Mouse (Mus musculus) heart, embryonic 10.5 days (tissue): ENCODE results near the gene Rhov. TPM values are rescaled to one million over a fixed set of nuclear protein-coding genes. Genes with fewer than 3 reads are reported as not detected.

Experiments used
- DNase-seq: peaks from one replicate; pipeline ENCODE4 v3.0.0-alpha.2; 2017; ENCODE audit warnings: low spot score
- H3K27ac ChIP-seq: fragments of 300-500 bp; sonication (generic); 2 replicates; pipeline ENCODE4 v1.5.1; 2016; ENCODE audit warnings: mild to moderate bottlenecking
- H3K27me3 ChIP-seq: fragments of 300-500 bp; sonication (generic); 2 replicates; pipeline ENCODE4 v1.6.1; 2016; ENCODE audit warnings: mild to moderate bottlenecking; ENCODE audit not compliant: poor library complexity, insufficient read depth, severe bottlenecking
- H3K36me3 ChIP-seq: fragments of 300-500 bp; sonication (generic); 2 replicates; pipeline ENCODE4 v1.6.1; 2016; ENCODE audit warnings: mild to moderate bottlenecking, moderate library complexity
- H3K4me1 ChIP-seq: fragments of 300-500 bp; sonication (generic); 2 replicates; pipeline ENCODE4 v1.6.1; 2016; ENCODE audit warnings: mild to moderate bottlenecking
- H3K4me3 ChIP-seq: fragments of 300-500 bp; sonication (generic); 2 replicates; pipeline ENCODE4 v1.5.1; 2016; ENCODE audit warnings: mild to moderate bottlenecking, moderate library complexity
- H3K9me3 ChIP-seq: fragments of 300-500 bp; sonication (generic); 2 replicates; pipeline ENCODE4 v1.6.1; 2016; ENCODE audit warnings: mild to moderate bottlenecking, moderate library complexity
- WGBS: fragments of 180-500 bp; shearing (Covaris S2); methylation state at CpG from one replicate; pipeline ENCODE4 v1.1.7; 2016; 5-methylcytosine and 5-hydroxymethylcytosine counted together
- polyA plus RNA-seq: library from polyadenylated mRNA; unstranded; fragments of >200 nt; fragmentation: Nextera tagmentation; extraction: Ambion mirVana; gene quantifications from 2 replicates; pipeline ENCODE4 v1.2.1, GENCODE M21; 2016

The Rhov gene
- 0.39 TPM in 1 of 2 replicates, not detected in the other for polyA plus RNA-seq

DNA sequence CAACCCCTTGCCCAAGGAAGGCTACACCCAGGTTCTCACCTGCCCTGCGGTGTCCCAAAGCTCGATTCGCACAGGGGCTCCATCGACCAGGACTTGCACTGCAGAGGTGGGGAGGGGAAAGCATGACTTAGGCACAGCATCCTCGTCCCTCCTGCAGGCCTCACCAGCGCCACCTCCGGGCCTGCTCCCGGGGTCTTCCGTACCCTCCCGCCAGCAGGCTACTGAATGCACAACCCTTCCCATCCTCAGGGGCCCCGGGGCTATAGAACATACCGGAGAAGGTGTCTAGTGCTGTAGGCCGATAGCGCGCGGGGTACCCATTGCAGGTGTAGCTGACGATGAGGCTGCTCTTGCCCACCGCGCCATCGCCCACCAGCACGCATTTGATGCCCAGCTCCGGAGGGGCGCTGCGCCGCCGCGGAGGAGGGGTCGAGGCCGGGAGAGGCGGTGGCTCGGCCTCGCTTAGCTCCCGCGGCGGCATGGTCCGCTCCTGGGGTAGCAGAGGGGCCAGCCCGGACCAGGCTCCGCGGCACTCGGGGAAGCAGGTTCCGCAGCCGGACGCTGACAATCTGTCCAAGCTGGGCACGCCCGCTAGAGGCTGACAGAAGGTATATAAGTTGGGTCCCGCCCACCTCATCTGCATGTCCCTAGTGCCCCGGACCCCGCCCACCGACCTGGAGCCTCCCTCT lies at the start of gene Rhov:
Rhov (minus strand) TSS at position 630 of the 689 bp plus-strand sequence.
- DNase-seq, result peak; percentile 92
- Histone ChIP-seq H3K4me3 (peak within 1 kb of the TSS; percentile 76), H3K27ac (peak within 1 kb of the TSS; percentile 29), H3K4me1 (peaks cover 9% of the 10 kb centered on the region; the same call in 1 of the 2 replicates), H3K36me3 (no peaks in the 10 kb centered on the region), H3K9me3 (no peaks in the 10 kb centered on the region), H3K27me3 (peaks cover 33% of the 10 kb centered on the region)
- WGBS, result under 1% methylated on average over 49 of the region's 49 CpGs

DNA sequence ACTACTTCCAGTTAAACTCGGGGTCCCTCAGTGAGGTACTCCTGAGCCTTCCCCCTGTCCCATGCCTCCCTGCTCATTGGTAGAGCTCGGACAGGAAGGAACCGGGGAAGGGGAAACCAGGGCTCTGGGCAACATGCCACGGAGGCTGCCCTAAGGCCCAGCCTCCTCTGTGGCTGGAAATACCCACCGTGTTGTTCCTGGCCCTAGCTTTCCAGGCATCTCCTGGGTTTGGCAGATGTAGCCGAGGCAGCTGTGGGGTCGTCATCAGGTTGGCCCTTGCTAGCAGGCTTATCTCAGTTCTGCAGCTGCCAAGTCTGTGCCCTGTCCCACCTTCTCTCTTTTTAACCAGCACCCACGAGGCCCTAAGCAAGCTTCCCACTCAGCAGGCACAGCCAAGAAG lies 49.5 kb upstream of the Rhov start:
- WGBS, result 60% methylated on average over 8 of the region's 8 CpGs
- Histone ChIP-seq H3K27me3 (peaks cover 73% of the 10 kb centered on the region), H3K4me1 (peaks cover 47% of the 10 kb centered on the region), H3K4me3 (no peak overlapping the region), H3K36me3 (no peaks in the 10 kb centered on the region), H3K27ac (no peak overlapping the region), H3K9me3 (0 out of 2 replicates have a peak, but pooled peaks cover 3% of the 10 kb centered on the region)
- no peak for DNase-seq

DNA sequence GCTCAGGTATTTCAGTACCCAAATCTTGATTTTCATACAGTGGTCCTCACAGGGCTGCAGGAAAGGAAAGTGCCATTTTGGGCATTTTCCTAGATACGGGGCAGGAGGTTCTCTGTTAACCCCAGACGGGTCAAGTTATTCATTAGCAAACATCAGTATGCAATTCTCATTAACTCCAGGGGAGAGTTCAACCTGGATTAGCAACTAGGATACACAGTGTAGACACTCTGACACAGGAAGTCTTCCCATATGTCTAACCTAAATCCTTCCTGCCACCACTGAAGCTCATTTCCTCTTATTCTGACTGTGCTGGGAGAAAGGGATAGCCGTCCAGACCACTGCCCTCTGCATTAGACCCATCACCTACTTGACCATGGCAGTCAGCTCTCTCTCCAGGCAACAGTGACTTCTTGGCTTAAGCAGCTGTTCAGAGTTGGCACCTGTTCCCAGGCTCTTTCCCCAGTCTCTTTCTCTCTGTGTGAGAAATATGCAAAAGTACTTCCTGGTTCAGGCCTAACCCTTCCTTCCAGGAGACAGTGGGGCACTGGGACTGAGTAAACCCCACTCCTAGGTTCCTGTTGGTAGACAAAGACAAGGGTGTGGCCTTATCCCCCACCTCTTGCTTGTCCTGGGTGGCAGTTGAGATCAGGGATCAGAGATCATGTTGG lies 47.1 kb upstream of the Rhov start:
- Histone ChIP-seq H3K4me1 (peaks cover 47% of the 10 kb centered on the region), H3K4me3 (no peak overlapping the region), H3K36me3 (no peaks in the 10 kb centered on the region), H3K9me3 (0 out of 2 replicates have a peak, but pooled peaks cover 3% of the 10 kb centered on the region), H3K27me3 (peaks cover 71% of the 10 kb centered on the region), H3K27ac (no peak overlapping the region)
- WGBS, result 61% methylated on average over 3 of the region's 3 CpGs
- no peak for DNase-seq

DNA sequence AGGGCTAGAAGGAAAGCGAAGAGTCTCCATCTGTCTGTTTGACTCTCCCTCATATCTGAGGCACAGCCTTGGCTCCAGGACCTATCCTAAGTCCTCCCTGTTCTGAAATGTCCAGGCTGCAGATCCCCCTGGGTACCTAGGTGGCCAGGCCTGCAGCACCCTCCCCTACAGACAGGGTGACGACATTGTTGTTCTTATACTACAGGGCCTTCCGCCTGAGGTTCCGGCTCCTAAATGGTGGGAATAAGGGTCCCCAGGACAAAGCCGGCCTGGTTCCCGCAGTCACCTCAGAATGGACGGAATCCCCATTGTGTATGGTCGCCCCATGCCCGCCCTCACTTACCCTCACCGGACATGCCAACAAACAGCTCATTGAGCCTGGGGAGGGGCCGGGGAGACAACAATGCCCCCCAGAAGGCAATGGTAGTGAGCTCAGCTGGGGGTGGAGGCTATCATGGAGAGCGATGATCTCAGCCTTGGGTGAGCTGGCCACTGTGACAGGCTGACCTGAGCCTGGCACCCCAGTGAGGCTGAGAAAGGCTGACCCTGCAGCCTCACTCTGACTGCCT lies 43.8 kb upstream of the Rhov start:
- H3K27me3 ChIP-seq, result peaks cover 41% of the 10 kb centered on the region
- H3K4me1 ChIP-seq, result peaks cover 43% of the 10 kb centered on the region
- no peak for DNase-seq
- WGBS, result 56% methylated on average over 12 of the region's 12 CpGs
- no peak overlapping the region for H3K4me3 ChIP-seq
- H3K36me3 ChIP-seq, result no peaks in the 10 kb centered on the region
- peak overlapping the region; percentile 60; the same call in 1 of the 2 replicates for H3K27ac ChIP-seq
- H3K9me3 ChIP-seq, result 0 out of 2 replicates have a peak, but pooled peaks cover 3% of the 10 kb centered on the region

DNA sequence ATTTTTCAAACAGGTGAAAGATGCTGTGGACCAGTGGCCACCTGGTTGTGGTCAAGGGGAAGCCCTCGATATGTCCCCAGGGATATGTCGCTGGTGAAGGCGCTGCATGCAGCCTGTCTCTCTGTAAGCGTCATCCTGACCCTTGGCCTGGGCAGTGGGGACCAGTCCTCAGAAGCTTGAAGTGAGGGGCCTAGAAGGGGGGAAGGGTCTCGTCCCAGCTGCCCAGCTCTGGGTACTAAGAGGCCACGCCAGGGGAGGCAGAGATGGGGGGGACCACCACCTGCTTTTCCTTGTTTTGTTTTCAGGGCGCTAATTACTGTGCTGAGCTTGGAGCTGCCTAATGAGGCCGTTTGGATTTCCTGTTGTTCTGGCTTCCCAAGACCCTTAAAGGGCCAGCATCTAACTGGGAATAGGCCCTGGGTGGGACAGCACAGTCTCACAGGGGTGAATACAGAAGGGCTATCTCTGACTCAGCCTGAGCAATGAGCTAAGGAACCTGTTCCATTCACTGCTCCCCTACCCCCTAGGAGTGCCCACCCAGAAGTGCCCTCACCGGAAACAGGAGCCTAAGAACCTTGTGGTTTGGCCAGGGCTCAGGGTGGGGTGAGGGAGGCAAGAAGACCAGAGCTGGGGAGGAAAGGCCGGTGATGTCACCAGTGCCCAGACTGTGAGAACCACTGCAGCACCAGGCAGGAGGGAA lies 42.9 kb upstream of the Rhov start:
- 29% methylated on average over 10 of the region's 10 CpGs for WGBS
- Histone ChIP-seq H3K4me1 (peaks cover 43% of the 10 kb centered on the region), H3K4me3 (no peak overlapping the region), H3K27ac (peak overlapping the region; percentile 60; the same call in 1 of the 2 replicates), H3K36me3 (no peaks in the 10 kb centered on the region), H3K27me3 (peaks cover 33% of the 10 kb centered on the region), H3K9me3 (0 out of 2 replicates have a peak, but pooled peaks cover 3% of the 10 kb centered on the region)
- no peak for DNase-seq

DNA sequence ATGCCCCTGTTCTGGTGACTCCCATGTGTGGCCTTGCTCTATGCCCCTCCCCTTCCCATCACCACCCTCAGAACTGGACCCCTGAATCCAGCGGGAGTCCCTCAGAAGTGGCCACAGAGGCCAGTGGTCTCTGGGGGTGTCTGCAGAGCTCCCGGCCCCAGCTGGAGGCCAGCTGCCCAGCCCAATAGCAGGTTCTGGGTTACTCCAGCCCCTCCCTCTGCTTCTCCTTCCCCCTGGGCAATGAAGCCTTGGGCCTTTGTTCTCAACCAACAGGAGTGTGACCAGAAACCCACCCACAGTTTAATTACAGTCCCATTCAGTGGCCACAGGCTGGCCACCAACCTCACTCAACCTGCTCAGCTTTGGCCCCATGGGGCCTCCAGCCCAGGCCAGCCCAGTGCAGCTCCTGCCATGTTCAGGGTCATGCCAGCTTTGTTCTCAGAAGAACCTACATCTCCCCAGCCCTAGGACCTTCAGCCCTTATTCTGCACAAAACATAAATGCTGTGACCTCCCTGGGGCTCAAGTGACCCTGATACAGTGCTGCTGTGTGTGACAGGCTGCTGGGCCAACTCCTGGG lies 41.4 kb upstream of the Rhov start:
- peaks cover 43% of the 10 kb centered on the region for H3K4me1 ChIP-seq
- WGBS, result 66% methylated on average over 2 of the region's 2 CpGs
- H3K4me3 ChIP-seq, result no peak overlapping the region

DNA sequence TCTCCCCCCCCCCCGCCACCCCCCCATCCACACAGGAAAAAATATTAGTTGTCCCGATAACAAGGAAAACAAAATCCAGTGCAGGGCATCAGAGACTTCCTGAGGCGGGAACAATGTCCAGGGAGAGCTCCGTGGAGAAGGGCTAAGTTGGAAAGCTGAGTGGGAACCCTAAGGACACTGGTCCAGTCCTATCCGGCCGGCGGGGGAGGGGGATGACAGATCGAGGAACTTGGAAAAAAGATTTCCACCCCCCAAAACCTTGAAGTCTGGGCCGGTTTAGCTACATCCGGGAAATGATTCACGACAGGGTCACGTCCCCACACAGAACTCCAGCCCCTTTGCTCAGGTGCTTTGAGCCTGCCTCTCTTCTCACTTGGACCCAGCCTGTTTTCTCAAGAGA lies 40.5 kb upstream of the Rhov start:
- Histone ChIP-seq H3K27ac (peak overlapping the region; percentile 53), H3K4me3 (no peak overlapping the region), H3K36me3 (no peaks in the 10 kb centered on the region), H3K9me3 (0 out of 2 replicates have a peak, but pooled peaks cover 3% of the 10 kb centered on the region), H3K4me1 (peaks cover 43% of the 10 kb centered on the region), H3K27me3 (peaks cover 25% of the 10 kb centered on the region)
- no peak for DNase-seq
- WGBS, result 31% methylated on average over 12 of the region's 12 CpGs

More for the DNA sequence above, 41.4 kb upstream of the Rhov start:
- H3K36me3 ChIP-seq, result no peaks in the 10 kb centered on the region
- H3K27me3 ChIP-seq, result peaks cover 25% of the 10 kb centered on the region
- H3K27ac ChIP-seq, result peak overlapping the region; percentile 53
- 0 out of 2 replicates have a peak, but pooled peaks cover 3% of the 10 kb centered on the region for H3K9me3 ChIP-seq
- DNase-seq, result no peak

DNA sequence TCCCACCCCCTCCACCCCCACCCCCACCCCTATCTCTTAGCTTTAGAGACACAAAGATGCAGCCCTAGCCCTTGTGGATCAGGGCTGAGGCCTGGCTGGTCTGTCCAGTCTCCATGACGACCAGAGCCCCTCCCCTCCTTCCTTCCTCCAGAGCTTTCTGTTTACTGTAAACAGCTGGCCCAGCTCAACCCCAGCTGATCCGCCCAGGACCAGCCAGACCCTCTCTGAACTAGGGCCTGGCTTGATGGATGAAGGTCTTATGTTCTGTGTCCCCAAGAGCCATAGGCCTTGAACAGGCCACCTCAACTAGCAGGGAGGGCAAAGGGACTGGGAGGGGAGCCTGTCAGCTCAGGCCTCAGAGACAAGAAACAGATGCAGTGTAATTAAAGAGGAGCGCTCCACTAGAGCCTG lies 33.7 kb upstream of the Rhov start:
- peaks cover 51% of the 10 kb centered on the region for H3K4me1 ChIP-seq
- peak overlapping the region; percentile 76 for H3K27ac ChIP-seq
- no peak overlapping the region for H3K4me3 ChIP-seq
- WGBS, result 7% methylated on average over 3 of the region's 3 CpGs
- H3K36me3 ChIP-seq, result 0 out of 2 replicates have a peak, but pooled peaks cover 4% of the 10 kb centered on the region
- no peaks in the 10 kb centered on the region for H3K9me3 ChIP-seq
- no peaks in the 10 kb centered on the region for H3K27me3 ChIP-seq
- no peak for DNase-seq

DNA sequence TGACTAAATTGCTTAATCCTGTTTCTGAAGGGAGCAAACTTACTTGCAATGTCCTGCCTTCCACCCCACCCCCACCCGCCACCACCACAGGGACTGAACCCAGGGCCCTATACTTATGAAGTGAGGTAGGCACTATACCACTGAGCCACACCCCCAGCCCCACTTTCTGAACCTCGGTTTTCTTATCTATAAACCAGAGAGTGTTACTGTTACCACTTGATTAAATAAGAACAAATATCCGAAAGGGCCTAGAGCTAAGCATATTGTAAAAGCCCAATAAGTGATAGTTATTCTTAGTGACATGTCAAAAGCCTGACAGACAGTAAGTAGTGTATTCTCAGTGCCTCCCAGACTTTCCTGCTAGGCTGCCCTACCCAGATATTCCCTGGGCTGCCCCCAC lies 33.3 kb upstream of the Rhov start:
- Histone ChIP-seq H3K27ac (peak overlapping the region; percentile 76), H3K27me3 (no peaks in the 10 kb centered on the region), H3K4me1 (peaks cover 55% of the 10 kb centered on the region), H3K9me3 (no peaks in the 10 kb centered on the region), H3K36me3 (peaks cover 8% of the 10 kb centered on the region; the same call in 1 of the 2 replicates), H3K4me3 (no peak overlapping the region)
- no peak for DNase-seq
- 36% methylated on average over 3 of the region's 3 CpGs for WGBS

DNA sequence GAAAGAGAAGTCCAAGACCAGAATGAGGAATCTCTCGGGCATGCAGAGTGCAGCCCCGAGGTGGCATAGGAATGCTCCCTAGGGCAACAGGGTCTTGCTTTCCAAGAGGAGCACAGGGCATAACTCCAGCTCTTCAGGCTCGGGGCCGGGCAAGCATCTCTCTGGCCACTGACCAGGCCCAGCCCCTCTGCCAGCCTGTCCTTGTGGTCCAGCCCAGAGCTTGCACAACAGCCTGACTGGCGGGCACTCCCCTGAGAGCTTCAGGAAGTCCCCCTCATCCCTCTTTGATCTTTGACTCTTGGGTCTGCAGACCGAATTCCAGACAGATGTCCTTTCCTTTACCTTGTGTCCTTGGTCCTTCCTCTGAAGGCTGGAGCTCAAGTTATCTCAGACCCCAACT lies 31.8 kb upstream of the Rhov start:
- no peaks in the 10 kb centered on the region for H3K27me3 ChIP-seq
- WGBS, result 62% methylated on average over 6 of the region's 6 CpGs
- DNase-seq, result no peak
- H3K36me3 ChIP-seq, result peaks cover 22% of the 10 kb centered on the region
- no peak overlapping the region for H3K4me3 ChIP-seq
- H3K27ac ChIP-seq, result no peak overlapping the region
- H3K4me1 ChIP-seq, result peaks cover 57% of the 10 kb centered on the region
- no peaks in the 10 kb centered on the region for H3K9me3 ChIP-seq

DNA sequence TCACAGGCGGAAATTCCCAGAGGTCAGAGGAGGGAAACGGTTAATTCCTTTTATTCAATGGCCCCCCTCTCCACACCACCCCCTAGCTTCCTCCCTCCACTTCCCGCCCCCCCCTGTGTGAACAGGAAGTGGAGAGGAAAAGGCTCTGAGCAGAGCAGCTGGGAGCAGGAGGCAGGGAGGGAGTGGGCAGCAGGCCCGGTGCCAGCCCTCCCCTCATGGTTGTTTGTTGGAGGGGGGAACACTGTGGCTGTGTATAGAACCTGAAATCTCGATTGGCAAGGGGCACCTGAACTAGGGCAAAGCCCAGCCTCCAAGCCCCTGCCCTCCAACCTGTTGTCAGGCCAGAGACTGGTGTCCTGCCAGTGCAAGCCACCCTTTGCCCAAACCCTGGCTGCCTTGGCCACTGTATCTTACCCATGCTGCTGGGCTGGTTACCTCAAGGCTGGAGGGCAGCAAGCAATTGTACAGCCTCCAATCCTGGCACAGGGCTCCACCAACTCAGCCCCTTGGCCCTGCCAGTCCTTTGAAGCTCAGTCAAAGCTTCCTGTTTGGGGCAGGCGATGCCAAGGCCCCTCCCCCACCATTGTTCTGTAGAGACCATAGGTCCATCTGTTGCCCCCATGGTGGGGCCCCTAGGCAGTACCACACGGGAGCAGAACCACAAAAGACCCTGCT lies 29.9 kb upstream of the Rhov start:
- peak overlapping the region; percentile 48 for H3K4me3 ChIP-seq
- H3K4me1 ChIP-seq, result peaks cover 52% of the 10 kb centered on the region
- no peaks in the 10 kb centered on the region for H3K27me3 ChIP-seq
- H3K9me3 ChIP-seq, result no peaks in the 10 kb centered on the region
- H3K36me3 ChIP-seq, result peaks cover 39% of the 10 kb centered on the region
- DNase-seq, result peak; percentile 71
- WGBS, result 45% methylated on average over 7 of the region's 7 CpGs
- H3K27ac ChIP-seq, result peak overlapping the region; percentile 86
